Mouse (Mus musculus): ENCODE measurements around the gene Sobp.

The Sobp gene

DNA sequence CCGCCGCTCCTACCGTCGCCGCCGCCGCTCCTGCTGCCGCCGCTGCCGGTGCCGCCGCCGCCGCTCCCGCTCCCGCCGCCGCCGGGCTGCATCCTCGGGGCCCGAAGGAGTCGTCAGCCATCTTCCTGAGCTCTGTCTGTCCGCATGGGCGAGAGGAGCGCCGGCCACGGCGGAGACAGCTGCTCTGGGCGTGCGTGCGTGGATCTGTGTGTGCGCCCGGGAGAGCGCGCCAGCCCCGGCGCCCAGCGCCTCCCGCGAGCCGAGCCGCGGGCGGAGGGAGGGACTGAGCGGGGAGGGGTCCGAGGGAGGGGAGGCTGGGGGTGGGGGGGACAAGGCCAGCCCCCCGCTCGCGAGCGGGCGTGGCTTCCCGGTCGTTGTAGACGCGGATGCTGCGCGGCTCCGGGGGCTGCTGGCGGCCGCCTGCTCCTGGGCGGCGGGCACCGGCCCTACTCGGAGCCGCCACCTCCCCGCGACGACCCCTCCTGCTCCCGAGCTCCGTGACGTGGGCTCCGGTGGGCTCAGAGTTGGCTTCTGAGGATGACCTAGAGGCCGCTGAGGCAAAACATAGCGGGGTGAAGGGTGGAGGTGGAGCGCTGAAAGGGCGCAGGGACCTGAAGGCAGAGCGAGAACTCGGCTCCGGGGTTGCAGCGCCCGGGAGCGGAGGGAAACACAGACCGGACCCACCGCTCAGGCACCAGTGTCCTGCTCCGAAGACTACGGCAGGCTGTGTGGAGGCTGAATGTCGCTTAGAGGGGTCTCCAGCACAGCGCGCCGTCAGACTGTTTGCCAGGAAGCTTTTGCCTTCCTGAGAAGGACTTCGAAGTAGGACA is at the start of gene Sobp, which contains the start of gene 9030612E09Rik:
Gene Sobp (minus strand): TSS at position 205 of the 830 bp plus-strand sequence.
Gene 9030612E09Rik (plus strand): TSS at position 379 of the 830 bp plus-strand sequence.
- in situ Hi-C loops (cut with MboI, MseI): no loop called here

DNA sequence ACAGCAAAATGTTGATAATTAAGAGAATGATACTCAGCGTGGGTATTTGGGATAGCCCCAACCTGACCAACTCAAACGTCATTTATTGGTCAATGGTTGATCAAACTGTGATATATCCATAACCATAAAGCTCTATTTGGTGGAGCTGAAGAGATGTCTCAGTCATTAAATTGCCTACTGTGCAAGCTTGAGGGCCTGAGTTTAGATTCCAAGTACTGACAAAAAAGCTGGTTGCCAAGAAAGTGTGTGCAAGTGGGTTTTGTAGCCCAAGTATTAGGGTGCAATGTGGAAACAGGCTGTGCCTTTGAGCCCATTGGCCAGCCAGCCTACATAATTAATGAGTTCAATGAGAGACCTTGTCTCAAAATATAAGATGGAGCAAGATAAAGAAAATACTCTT is 49.1 kb upstream of the Sobp start:
- in situ Hi-C loops (cut with MboI, MseI): no loop called here

DNA sequence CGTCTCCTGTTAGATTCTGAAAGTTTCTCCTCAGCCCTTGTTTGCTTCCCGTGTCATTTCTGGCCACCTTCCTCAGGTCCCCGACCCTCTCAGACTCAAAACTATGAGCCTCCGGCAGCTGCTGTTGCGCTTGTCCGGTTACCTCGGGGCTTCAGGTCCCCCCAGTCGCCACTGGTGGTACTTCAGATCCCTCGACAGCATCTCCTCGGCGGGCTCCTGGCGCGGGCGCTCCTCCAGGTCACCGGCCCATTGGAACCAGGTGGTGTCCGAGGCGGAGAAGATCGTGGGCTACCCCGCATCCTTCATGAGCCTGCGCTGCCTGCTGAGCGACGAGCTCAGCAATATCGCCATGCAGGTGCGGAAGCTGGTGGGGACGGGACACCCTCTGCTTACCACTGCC is 47.3 kb upstream of the Sobp start:
- in situ Hi-C loops (cut with MboI, MseI): no loop called here

DNA sequence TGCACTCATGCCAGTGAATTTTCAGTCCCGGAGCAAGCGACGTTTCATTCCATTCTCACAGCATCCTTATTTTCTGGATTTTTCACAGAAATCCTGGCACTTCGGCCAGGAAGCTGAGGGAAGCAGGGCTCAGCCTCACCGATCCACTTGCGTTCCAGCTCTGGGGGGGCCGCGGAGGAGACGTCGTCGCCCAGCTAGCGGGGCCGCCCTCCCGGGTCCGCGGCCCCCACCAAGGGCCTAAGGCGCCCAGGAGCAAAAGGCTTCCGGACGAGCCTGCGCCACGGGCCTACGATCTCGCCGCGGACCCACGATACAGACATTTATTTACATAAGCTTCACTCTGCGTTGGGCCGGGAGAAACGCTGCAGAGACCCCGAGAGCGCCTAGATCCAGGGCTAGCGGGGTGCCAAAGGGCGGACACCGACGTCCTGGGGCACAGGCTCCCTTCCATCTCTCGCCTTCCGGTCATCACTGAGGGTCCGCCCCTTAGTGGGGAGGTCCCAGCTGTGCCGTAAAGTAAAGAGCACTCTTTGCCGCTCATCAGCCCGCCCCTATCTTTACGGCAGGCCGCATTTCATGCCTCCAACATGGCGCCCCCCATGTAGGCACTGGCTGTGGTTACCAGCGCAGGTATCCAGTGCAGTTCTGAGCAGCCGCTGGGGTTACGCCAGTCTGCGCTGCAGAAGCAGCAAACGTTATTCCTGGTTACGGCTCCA is 46.7 kb upstream of the Sobp start, which contains the start of gene Pdss2:
Gene Pdss2 (plus strand): TSS at position 577 of the 716 bp plus-strand sequence.
- in situ Hi-C loops (cut with MboI, MseI): no loop called here

DNA sequence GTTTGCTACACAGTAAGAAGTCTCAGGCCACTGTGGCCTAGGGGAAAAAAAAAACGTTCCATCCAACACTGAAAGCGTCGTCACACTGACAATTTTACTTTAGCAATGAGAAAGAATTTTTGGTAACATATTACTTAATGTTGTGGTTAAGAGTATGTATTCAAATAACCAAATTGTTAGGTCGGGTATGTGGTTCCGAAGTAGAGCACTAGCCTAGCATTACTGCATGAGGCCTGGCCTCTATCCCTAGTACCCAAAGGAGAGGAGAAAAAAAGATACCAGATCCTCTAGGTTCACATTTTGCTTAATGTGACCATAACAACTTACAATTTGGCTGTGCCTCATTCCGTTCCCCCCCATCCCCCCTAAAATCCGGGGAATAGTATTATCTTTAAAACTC is 46.1 kb upstream of the Sobp start:
- in situ Hi-C loops (cut with MboI, MseI): no loop called here

DNA sequence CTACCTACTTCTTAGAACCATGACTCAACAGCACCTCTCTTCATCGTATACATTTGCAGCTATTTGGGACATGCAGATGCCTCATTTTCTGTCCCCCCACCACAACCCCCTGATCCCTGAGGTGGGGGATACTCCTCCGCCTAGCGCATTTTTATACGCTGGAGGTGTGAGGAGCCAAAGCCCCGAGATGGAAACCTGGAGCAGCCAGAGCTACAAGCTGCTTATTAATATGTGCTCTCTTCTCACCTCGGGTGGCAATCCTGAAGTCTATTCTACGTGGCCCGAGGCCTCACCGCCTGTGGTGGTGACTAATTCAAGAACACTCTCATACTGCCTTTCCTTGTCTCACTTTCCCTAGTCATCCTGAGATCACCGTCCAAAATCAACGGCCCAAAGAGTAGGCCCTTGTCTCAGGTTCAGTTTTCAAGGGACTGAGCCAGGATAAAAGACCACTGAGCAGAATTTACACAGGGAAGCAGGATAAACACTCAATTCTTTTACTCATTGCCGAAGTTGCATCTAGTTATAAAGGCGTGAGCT is 43.1 kb upstream of the Sobp start:
- in situ Hi-C loops (cut with MboI, MseI): loop anchor here (5.0 to 10.0 kb wide), 2 partner anchors 157 to 260 kb away; partner anchors contain the start of gene Bend3

DNA sequence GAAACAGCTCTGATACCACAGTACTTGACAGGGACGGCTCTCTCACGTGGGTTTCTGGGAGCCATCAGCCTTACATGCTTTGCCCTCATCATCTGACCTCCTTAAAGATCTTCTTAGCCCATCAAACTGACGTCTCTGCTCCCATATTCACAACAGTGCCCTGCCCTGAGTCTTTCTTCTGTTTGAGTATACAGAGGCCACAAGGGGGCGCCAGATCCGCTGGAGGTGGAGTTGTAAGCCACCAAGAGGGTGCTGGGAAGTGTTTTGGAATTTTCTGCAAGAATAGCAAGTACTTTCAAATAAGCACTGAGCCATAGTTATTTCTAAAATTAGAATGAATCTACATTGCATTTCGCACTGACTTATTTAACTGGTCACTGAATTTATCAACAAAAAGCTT is 37.5 kb upstream of the Sobp start:
- in situ Hi-C loops (cut with MboI, MseI): loop anchor here (10.0 kb wide), 1 partner anchor 163 kb away; no protein-coding TSS in a partner anchor

DNA sequence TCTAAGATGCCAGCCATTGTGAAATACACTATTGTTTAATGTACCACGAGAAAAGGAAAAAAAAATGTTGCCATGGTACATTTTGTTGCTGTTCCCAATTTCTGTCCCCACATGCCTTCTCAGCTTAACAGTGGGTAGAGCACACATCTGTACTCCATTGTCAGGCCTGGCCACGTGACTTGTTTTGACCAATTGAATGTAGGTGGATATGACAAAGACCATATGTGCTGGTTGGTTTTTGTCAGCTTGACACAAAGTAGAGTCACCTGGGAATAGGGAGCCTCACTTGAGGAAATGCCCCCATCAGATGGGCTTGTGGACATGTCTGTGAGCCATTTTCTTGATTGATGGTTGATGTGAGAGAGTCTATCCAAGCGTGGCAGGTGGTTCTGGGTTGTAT is 29.5 kb upstream of the Sobp start:
- in situ Hi-C loops (cut with MboI, MseI): no loop called here

DNA sequence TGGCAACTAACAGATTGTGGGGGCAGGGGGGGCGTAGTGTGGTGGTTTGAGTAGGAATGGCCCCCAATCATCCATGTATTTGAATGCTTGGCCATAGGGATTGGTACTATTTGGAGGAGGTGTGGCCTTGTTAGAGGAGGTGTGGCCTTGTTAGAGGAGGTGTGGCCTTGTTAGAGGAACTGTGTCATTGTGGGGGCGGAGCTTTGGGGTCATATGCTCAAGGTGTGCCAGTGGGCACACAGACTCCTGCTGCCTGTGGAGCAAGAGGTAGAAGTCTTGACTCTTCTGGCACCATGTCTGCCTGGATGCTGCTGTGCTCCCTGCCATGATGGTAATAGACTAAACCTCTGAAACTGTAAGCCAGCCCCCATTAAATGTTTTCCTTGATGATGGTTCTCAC is 25.9 kb upstream of the Sobp start:
- in situ Hi-C loops (cut with MboI, MseI): no loop called here

DNA sequence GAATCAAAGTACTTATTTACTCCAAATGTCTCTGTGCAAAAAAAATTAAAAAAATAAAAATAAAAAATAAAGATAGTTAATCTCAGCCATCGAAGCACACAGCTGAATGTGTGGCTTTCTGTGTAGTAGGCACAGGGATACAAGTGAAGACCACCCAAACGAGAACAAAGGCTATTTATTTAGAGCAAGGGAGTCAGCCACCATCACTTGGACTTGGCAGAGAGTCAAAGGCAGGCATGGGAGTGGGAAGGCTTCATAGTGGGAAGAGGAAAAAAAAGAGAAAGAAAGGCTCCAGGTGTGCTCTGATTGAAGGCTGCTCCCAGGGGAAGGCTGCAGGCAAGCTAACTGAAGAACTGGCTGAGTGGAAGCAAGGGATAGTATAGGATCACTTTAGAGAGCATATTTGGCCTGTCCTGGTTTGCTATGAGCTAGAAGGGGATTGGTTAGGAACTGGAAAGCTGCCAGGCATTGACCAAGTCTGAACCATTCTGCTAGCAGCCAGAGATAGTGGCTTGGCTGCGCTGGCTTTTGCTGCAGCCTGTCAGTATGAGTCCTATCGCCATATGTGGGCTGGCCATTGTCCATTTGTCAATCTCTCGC is 6.1 kb upstream of the Sobp start:
- in situ Hi-C loops (cut with MboI, MseI): no loop called here

DNA sequence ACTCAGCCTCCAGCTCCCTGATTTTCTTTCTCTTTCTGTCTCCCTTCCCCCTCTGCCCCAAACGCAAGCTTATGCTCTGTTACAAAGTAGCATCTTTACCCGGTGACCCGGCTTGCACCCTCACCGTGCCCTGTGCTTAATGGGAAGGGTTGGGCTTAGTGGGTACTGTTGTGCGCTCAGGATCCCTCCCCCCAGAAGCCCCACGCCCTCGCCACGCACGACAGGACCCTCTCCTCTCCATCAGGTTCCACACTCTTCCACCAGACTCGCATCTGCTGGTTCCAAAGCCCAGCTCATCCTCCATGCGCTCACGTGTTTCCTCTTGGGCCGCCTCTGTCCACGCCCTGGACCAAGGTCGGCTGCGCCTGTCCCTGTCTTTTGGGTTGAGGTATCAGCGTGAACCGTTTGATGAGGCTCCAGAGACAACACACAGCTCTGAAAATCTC is 849 bp upstream of the Sobp start:
- in situ Hi-C loops (cut with MboI, MseI): no loop called here

DNA sequence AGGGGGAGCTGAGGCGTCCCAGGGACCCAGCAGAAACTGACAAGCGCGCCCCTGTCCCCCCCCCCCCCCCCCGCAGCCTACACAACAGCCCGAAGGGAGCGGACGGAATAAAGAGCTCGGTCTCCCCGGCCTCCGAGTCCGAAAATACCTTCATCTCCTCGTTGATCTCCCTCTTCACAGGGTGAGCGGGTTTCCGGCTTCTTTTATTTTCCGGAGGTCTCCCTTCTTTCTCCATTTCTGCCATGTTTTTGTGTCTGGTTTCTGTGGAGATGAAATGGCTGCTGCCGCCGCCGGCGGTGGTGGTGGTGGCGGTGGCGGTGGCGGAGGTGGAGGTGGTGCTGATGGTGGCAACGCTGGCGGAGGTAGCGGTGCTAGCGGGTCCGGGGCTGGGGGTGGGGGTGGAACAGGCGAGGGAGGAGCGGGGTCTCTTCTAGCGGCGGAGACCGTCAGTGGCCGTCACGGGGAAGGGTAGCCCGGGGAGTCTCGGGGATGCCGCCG is 453 bp downstream of the Sobp start:
- in situ Hi-C loops (cut with MboI, MseI): no loop called here

DNA sequence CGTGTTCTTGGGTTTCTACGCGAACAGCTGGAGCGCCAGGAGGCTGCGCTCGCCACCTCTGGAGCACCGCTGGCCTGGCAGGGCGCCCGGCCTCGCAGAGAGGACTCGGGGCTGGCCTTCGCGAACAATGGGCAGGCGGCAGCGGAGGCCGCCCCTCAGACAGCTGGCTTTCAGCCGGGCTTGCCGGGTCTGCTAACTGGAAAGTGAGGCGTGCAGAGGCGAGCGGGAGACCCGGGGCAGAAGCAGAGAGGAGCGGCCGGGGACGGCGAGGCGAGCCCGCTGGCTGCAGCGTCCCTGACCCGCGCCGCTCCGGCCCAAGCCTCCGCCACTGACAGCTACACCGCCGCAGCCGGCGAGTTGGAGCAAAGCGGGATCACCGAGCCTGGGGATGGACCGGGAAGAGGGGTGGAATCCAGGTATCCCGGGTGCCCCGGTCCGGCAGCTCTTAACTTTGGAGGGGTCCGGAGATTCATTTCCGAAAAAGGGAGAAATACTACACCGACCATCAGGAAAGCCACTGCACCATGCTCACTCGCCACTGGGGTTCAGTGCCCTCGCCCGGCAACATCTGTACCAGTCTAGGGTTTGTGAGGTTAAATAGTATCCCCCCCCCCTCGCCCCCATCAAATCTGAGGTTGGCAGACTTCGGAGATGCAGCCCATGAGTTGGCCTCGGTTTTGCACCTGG is 1.0 kb downstream of the Sobp start:
- in situ Hi-C loops (cut with MboI, MseI): no loop called here

DNA sequence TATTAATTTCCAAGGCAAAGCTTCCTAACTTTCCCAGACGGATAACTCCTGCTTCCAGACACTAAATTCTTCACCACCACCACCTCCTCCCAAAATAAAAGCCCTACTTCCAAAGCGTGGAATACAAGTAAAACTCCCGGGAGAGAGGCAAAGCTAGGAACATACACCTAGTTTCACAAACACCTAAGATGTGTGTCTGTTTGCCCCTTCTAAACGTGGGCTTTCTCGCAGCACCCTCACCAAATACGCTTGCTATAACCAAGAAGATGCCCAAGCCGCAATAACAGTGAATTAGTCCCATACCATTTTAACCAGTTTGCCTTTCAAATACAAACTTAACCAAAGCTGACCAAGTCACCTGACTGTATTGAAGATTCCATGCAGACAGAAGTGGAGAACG is 1.8 kb downstream of the Sobp start:
- in situ Hi-C loops (cut with MboI, MseI): no loop called here

DNA sequence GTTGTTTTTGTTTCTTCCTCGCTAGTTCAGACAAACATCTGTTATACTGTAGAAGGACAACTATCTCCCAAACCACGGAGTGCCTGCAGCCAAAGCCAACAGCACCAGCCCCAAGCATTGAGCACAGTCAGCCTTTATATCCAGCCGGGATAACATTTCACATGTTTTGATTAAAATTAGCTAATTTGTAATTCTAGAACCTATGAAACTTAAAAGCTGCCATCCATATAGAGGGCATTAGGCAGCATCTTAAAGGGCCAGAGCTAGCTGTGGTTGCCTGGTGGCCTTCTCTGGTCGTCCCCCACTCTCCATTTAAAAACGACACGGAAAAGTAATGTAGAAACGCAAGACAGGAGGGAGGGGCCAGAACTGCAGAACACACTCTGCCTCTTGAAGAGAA is 2.3 kb downstream of the Sobp start:
- in situ Hi-C loops (cut with MboI, MseI): no loop called here

DNA sequence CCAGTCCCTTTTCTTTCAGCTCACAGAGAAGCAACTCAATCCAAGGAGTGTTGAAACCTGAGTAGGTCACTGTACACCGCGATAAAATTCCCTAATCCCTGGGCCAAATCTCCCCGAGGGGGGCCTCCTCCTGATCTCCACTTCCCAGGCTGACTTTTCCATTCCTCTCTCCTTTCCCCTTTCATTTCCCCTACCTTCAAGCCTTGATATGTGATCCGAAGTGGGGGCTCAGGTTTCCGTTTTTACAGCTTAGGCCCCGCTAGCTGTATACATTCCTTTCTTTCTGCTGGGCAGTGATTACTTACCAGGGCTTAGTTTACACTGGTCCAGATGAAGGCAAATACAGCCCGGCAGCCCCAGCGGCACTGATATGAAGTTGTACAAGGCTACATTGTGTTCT is 3.2 kb downstream of the Sobp start:
- in situ Hi-C loops (cut with MboI, MseI): no loop called here

DNA sequence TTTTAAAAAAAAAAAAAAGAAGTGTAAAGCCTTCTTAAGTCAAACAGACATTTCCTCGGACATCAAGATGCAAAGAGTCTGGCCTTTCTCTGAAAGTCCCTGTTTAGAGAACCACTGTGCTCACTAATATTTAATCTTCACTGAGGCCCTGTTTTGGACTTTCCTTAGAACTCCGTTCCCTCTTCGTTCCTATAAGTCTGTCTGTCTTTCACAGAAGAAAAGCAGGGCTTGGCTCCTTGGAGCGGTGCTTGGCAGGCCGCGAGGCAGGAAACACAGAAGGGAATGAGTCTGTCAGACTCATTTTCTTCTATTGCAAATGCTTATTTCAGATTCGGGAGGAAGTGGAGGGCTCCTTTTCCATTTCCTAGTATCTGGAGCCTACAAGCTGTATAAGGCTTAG is 5.5 kb downstream of the Sobp start:
- in situ Hi-C loops (cut with MboI, MseI): no loop called here

DNA sequence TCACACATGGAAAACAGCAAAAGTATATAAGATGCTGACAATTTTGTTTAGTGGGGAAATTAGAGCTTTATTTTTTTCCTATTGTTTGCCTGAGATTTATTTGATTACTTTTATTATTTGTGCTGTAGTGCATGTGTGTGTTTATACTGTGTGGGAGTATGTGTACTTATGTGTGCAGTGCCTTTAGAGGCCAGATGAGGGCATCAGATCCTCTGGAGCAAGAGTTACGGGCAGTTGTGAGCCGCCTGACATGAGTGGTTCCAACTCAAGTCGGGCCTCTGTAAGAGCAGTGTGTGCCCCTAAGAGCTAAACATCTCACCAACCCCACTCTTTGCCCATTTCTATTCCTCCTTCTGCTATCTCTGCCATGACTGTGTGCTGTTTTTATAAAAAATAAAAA is 7.5 kb downstream of the Sobp start:
- in situ Hi-C loops (cut with MboI, MseI): no loop called here

DNA sequence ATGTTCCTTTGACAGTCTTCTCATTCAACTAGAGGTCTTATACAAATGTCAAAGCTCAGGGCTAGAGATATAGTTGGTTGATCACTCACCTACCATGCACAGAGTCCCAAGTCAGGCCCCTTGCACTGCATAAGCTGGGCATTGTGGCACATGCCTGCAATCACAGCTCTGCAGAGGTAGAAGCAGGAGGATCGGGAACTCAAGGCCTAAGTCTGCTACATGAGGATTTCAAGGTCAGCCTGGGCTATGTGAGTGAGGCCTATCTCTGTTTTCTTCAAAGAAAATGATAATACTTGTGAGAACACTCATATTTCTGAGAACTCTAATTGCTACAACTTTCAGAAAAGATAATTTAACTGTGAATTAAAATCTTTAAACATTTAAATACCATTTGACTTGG is 8.2 kb downstream of the Sobp start:
- in situ Hi-C loops (cut with MboI, MseI): no loop called here

DNA sequence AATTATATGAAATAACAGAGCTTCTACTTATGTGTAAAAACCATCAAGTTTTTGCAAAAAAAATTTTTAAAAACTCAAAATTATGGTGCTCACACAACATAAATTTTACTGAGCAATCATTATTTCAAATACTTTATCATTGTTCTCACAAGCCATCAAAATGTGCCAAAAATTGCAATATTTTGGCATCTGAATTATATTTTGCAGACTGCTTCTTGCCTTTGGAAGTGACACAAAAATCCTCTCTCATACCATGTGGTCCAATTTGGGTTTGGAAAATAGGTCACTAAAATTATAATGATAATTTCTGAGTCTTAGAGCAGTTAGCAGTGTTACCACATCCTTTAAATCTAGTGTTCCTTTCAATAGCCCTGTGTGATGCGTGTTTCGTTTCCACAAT is 9.9 kb downstream of the Sobp start:
- in situ Hi-C loops (cut with MboI, MseI): no loop called here

DNA sequence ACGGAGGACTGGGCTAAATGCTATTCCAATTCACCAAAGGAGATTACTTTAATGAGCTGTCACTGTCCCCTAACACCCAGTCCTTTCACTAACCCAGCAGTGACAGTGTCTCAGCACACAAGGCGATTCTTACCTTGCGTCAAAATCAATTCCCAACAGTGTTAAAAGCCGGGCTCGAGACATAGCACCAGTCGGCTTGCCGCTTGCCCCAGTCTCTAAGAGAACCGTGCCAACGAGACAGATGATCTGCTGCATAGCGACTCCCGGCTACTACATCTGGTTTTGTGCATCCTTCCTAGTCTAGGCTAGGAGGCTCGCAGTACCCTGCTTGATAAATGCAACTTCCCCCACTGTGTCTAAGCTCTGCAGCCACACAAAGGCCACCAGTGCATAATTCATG is 12.0 kb downstream of the Sobp start:
- in situ Hi-C loops (cut with MboI, MseI): no loop called here

All from T-helper 1 cell (primary cell).